Mouse (Mus musculus) olfactory bulb, adult 2 months (tissue): ENCODE measurements around the gene Traip. TPM values are rescaled to one million over a fixed set of nuclear protein-coding genes. Genes with fewer than 3 reads are reported as not detected.
A peak's percentile ranks its signal among the peaks of the same experiment; 100 is the strongest.

Experiments
- H3K27ac ChIP-seq: fragments of 200-500 bp; 2 replicates; pipeline ENCODE4 v1.5.1; 2012; ENCODE audit warnings: low read depth, low read length; ENCODE audit not compliant: insufficient read depth
- H3K4me1 ChIP-seq: fragments of 200-500 bp; 2 replicates; pipeline ENCODE4 v1.6.1; 2012; ENCODE audit warnings: low read length; ENCODE audit not compliant: control insufficient read depth, insufficient read depth
- H3K4me3 ChIP-seq: fragments of 200-500 bp; 2 replicates; pipeline ENCODE4 v1.5.1; 2012; ENCODE audit warnings: mild to moderate bottlenecking, low read depth, low read length, moderate library complexity; ENCODE audit not compliant: insufficient read depth
- CTCF ChIP-seq: fragments of 200-500 bp; IDR thresholded peaks from 2 replicates; pipeline ENCODE4 v1.5.1; 2012; ENCODE audit warnings: low read depth, mild to moderate bottlenecking, low read length, moderate library complexity; ENCODE audit not compliant: insufficient read depth
- POLR2A ChIP-seq: fragments of 200-500 bp; IDR thresholded peaks from 2 replicates; pipeline ENCODE4 v1.6.1; 2012; ENCODE audit warnings: mild to moderate bottlenecking, low read depth, low read length, moderate library complexity; ENCODE audit not compliant: insufficient read depth
- WGBS: fragments of 180-500 bp; shearing (Covaris S2); methylation state at CpG from one replicate; pipeline ENCODE4 v1.1.7; 2018; 5-methylcytosine and 5-hydroxymethylcytosine counted together
- polyA plus RNA-seq: library from polyadenylated mRNA; stranded (reverse); fragments of >200 nt; gene quantifications from 2 replicates; pipeline ENCODE4 v1.2.4, GENCODE M21; 2012; ENCODE audit warnings: low replicate concordance; ENCODE audit not compliant: missing spikeins, insufficient read depth, insufficient read length

Gene Traip
- polyA plus RNA-seq, 1 experiment, result not detected

- WGBS, result 77% methylated on average over 31 of the region's 31 CpGs
- Histone ChIP-seq H3K27ac (no peak overlapping the region), H3K4me1 (peaks cover 5% of the 10 kb centered on the region), H3K4me3 (no peak overlapping the region)
- TF ChIP-seq CTCF (no peak), POLR2A (no peak)
These were observed 2.4 kb upstream of the Traip start for GRCm38 (mm10) chr9:107947241-107948194.

GRCm38 (mm10) chr9:107949184-107949921 lies 583 bp upstream of the Traip start:
- WGBS, result 79% methylated on average over 13 of the region's 13 CpGs
- peaks cover 5% of the 10 kb centered on the region for H3K4me1 ChIP-seq
- TF ChIP-seq CTCF, result no peak
- TF ChIP-seq POLR2A, result no peak
- no peak overlapping the region for H3K4me3 ChIP-seq
- no peak overlapping the region for H3K27ac ChIP-seq

- H3K27ac ChIP-seq, result peak overlapping the region; percentile 77
- 19% methylated on average over 45 of the region's 45 CpGs for WGBS
- TF ChIP-seq POLR2A, result peak; percentile 53; the same call in 1 of the 2 replicates
- TF ChIP-seq CTCF, result 0 out of 2 replicates have a peak, but pooled peaks have one; percentile 14
- H3K4me1 ChIP-seq, result peaks cover 5% of the 10 kb centered on the region
- H3K4me3 ChIP-seq, result peak overlapping the region; percentile 57
These were observed 772 bp downstream of the Traip start for GRCm38 (mm10) chr9:107950460-107951355.

GRCm38 (mm10) chr9:107955613-107956289 lies 5.8 kb downstream of the Traip start:
- Histone ChIP-seq H3K4me1 (peaks cover 13% of the 10 kb centered on the region), H3K4me3 (no peak overlapping the region), H3K27ac (no peak overlapping the region)
- TF ChIP-seq POLR2A (no peak), CTCF (no peak)
- 80% methylated on average over 6 of the region's 6 CpGs for WGBS

- WGBS, result 54% methylated on average over 6 of the region's 6 CpGs
- no peak overlapping the region for H3K4me3 ChIP-seq
These were observed 7.2 kb downstream of the Traip start for GRCm38 (mm10) chr9:107957141-107957540.

GRCm38 (mm10) chr9:107959896-107960295 lies 10.0 kb downstream of the Traip start:
- Histone ChIP-seq H3K27ac (peak overlapping the region; percentile 94), H3K4me1 (peaks cover 35% of the 10 kb centered on the region), H3K4me3 (no peak overlapping the region)
- TF ChIP-seq CTCF (no peak), POLR2A (no peak)
- 82% methylated on average over 6 of the region's 6 CpGs for WGBS

More at GRCm38 (mm10) chr9:107957141-107957540, 7.2 kb downstream of the Traip start:
- peaks cover 21% of the 10 kb centered on the region for H3K4me1 ChIP-seq
- TF ChIP-seq POLR2A (no peak), CTCF (no peak)
- no peak overlapping the region for H3K27ac ChIP-seq

- TF ChIP-seq CTCF (no peak), POLR2A (no peak)
- peak overlapping the region; percentile 94 for H3K27ac ChIP-seq
- 57% methylated on average over 4 of the region's 4 CpGs for WGBS
- no peak overlapping the region for H3K4me3 ChIP-seq
- H3K4me1 ChIP-seq, result peaks cover 35% of the 10 kb centered on the region
These were observed 11.0 kb downstream of the Traip start for GRCm38 (mm10) chr9:107960928-107961327.

- 28% methylated on average over 10 of the region's 10 CpGs for WGBS
- Histone ChIP-seq H3K27ac (peak overlapping the region; percentile 94), H3K4me1 (peaks cover 35% of the 10 kb centered on the region), H3K4me3 (peak overlapping the region; percentile 16; the same call in 1 of the 2 replicates)
- TF ChIP-seq POLR2A (no peak), CTCF (no peak)
These were observed 11.4 kb downstream of the Traip start for GRCm38 (mm10) chr9:107961351-107961762.
